Mouse (Mus musculus) lung, embryonic 15.5 days (tissue): Measurements from ENCODE around the gene Ltbr. TPM values are rescaled to one million over a fixed set of nuclear protein-coding genes. Genes with fewer than 3 reads are reported as not detected.

Source experiments
- ATAC-seq: fragments of 200-750 bp; cut with Nextera tagmentation; 2 replicates; pipeline ENCODE4 v1.8.0; 2017; ENCODE audit warnings: moderate number of reproducible peaks, borderline replicate concordance; ENCODE audit not compliant: low FRiP score, low TSS enrichment; ENCODE audit errors: extremely low read depth
- H3K27ac ChIP-seq: fragments of 300-500 bp; sonication (generic); 2 replicates; pipeline ENCODE4 v1.5.1; 2015; ENCODE audit warnings: moderate library complexity, mild to moderate bottlenecking, inconsistent platforms
- H3K27me3 ChIP-seq: fragments of 300-500 bp; sonication (generic); 2 replicates; pipeline ENCODE4 v1.6.1; 2015; ENCODE audit warnings: inconsistent platforms
- H3K36me3 ChIP-seq: fragments of 300-500 bp; sonication (generic); 2 replicates; pipeline ENCODE4 v1.6.1; 2015; ENCODE audit warnings: inconsistent platforms
- H3K4me1 ChIP-seq: fragments of 300-500 bp; sonication (generic); 2 replicates; pipeline ENCODE4 v1.6.1; 2015; ENCODE audit warnings: inconsistent platforms
- H3K4me2 ChIP-seq: fragments of 300-500 bp; sonication (generic); 2 replicates; pipeline ENCODE4 v1.6.1; 2015; ENCODE audit warnings: inconsistent platforms, mild to moderate bottlenecking, moderate library complexity
- H3K4me3 ChIP-seq: fragments of 300-500 bp; sonication (generic); 2 replicates; pipeline ENCODE4 v1.5.1; 2015; ENCODE audit warnings: mild to moderate bottlenecking, inconsistent platforms
- H3K9ac ChIP-seq: fragments of 300-500 bp; sonication (generic); 2 replicates; pipeline ENCODE4 v1.6.1; 2015; ENCODE audit warnings: inconsistent platforms
- H3K9me3 ChIP-seq: fragments of 300-500 bp; sonication (generic); 2 replicates; pipeline ENCODE4 v1.6.1; 2016; ENCODE audit warnings: inconsistent platforms
- WGBS: fragments of 180-500 bp; shearing (Covaris S2); methylation state at CpG from one replicate; pipeline ENCODE4 v1.1.7; 2015; 5-methylcytosine and 5-hydroxymethylcytosine counted together
- polyA plus RNA-seq: library from polyadenylated mRNA; unstranded; fragments of >200 nt; fragmentation: Nextera tagmentation; extraction: Ambion mirVana; gene quantifications from 2 replicates; pipeline ENCODE4 v1.2.1, GENCODE M21; 2015

Ltbr gene
- polyA plus RNA-seq, 1 experiment from 2014 or later: 82.5 TPM

- Histone ChIP-seq H3K36me3 (no peaks in the 10 kb centered on the region), H3K27me3 (0 out of 2 replicates have a peak, but pooled peaks cover 2% of the 10 kb centered on the region), H3K4me3 (no peak overlapping the region), H3K4me2 (no peak overlapping the region), H3K9me3 (no peaks in the 10 kb centered on the region), H3K27ac (no peak overlapping the region), H3K9ac (no peak overlapping the region), H3K4me1 (no peaks in the 10 kb centered on the region)
- no peak for ATAC-seq
- 73% methylated on average over 9 of the region's 9 CpGs for WGBS
Measured at GRCm38 (mm10) chr6:125264219-125264618, 49.5 kb downstream of the Ltbr start.

DNA sequence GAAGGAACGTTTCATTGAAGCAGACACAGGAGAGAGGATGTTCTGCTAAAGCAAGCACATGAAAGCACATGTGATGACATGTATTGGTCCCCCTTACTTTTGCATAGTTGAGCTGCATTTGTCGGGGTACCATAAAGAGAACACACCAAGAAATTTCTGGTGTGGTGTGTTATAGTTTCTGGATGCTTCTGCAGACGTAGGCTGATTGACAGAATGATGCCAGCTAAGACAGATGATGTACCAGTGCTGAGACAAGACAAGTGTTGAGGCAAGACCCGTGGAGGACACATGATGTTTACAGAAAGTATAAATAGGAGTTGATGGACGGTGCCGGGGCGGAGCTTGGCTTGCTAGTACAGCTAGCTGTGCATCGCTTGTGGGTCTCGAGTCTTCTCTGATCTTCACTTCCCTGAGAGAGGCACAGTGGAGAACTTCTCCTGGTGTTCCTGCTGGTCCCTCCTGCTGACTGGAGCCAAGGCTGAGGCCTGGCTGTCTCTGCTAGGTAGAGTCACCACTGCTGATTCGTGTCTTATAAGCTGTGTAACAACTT is 53.6 kb downstream of the Ltbr start:
- Histone ChIP-seq H3K9me3 (no peaks in the 10 kb centered on the region), H3K36me3 (no peaks in the 10 kb centered on the region), H3K9ac (no peak overlapping the region), H3K4me3 (no peak overlapping the region), H3K4me1 (no peaks in the 10 kb centered on the region), H3K4me2 (no peak overlapping the region), H3K27me3 (no peaks in the 10 kb centered on the region), H3K27ac (no peak overlapping the region)
- 56% methylated on average over 10 of the region's 10 CpGs for WGBS
- ATAC-seq: no peak

Other genes starting within 250 kb of the Ltbr start
- gene Lpar5, start 246.0 kb downstream of the Ltbr start, polyA plus RNA-seq: 0.38 and 0.69 TPM in 2 replicates
- gene Chd4, start 217.9 kb downstream of the Ltbr start, polyA plus RNA-seq: 68.5 and 69.3 TPM in 2 replicates
- 56.5 and 58.8 TPM in 2 replicates for gene Nop2, start 182.0 kb downstream of the Ltbr start, polyA plus RNA-seq
- gene Iffo1, start 168.6 kb downstream of the Ltbr start, polyA plus RNA-seq: 5.7 and 6.8 TPM in 2 replicates
- 1,765 and 1,844 TPM in 2 replicates for gene Gapdh, start 147.4 kb downstream of the Ltbr start, polyA plus RNA-seq
- 136 and 139 TPM in 2 replicates for gene Ncapd2, start 122.2 kb downstream of the Ltbr start, polyA plus RNA-seq
- 208 and 224 TPM in 2 replicates for gene Mrpl51, start 122.1 kb downstream of the Ltbr start, polyA plus RNA-seq
- 4.2 and 5.4 TPM in 2 replicates for gene Vamp1, start 98.3 kb downstream of the Ltbr start, polyA plus RNA-seq
- 7.0 and 10.9 TPM in 2 replicates for gene Tapbpl, start 82.0 kb downstream of the Ltbr start, polyA plus RNA-seq
- 2.6 and 4.5 TPM in 2 replicates for gene Cd27, start 76.9 kb downstream of the Ltbr start, polyA plus RNA-seq
- gene Tuba3a, start 27.8 kb downstream of the Ltbr start, polyA plus RNA-seq: 0.22 and 0.31 TPM in 2 replicates
- gene Scnn1a, start 6.8 kb upstream of the Ltbr start, polyA plus RNA-seq: 5.0 and 5.8 TPM in 2 replicates
- 88.3 and 101 TPM in 2 replicates for gene Tnfrsf1a, start 35.5 kb upstream of the Ltbr start, polyA plus RNA-seq
- 0.31 and 0.36 TPM in 2 replicates for gene Plekhg6, start 66.9 kb upstream of the Ltbr start, polyA plus RNA-seq
- 226 and 250 TPM in 2 replicates for gene Cd9, start 180.9 kb upstream of the Ltbr start, polyA plus RNA-seq
- 19.1 and 20.8 TPM in 2 replicates for gene Vwf, start 232.9 kb upstream of the Ltbr start, polyA plus RNA-seq